Mouse (Mus musculus): Measurements from ENCODE around the gene A630001G21Rik.
A peak's percentile ranks its signal among the peaks of the same experiment; 100 is the strongest.

A630001G21Rik gene

GRCm38 (mm10) chr1:85767754-85768153 is 10.7 kb downstream of the A630001G21Rik start:
- DNase-seq: no peak

- DNase-seq: no peak
Observed at GRCm38 (mm10) chr1:85766120-85766519, 12.3 kb downstream of the A630001G21Rik start.

GRCm38 (mm10) chr1:85764291-85764690 is 14.2 kb downstream of the A630001G21Rik start:
- no peak for DNase-seq

GRCm38 (mm10) chr1:85763386-85763785 is 15.1 kb downstream of the A630001G21Rik start:
- DNase-seq: no peak

GRCm38 (mm10) chr1:85761665-85762064 is 16.8 kb downstream of the A630001G21Rik start:
- DNase-seq: no peak

GRCm38 (mm10) chr1:85758969-85759293 is 19.5 kb downstream of the A630001G21Rik start:
- no peak for DNase-seq

- no peak for DNase-seq
Observed at GRCm38 (mm10) chr1:85758231-85758968, 20.0 kb downstream of the A630001G21Rik start.

- no peak for DNase-seq
Observed at GRCm38 (mm10) chr1:85757531-85758230, 20.8 kb downstream of the A630001G21Rik start.

- no peak for DNase-seq
Observed at GRCm38 (mm10) chr1:85751932-85752680, 26.3 kb downstream of the A630001G21Rik start.

- DNase-seq: no peak
Observed at GRCm38 (mm10) chr1:85751494-85751893, 26.9 kb downstream of the A630001G21Rik start.

- no peak for DNase-seq
Observed at GRCm38 (mm10) chr1:85750650-85751049, 27.8 kb downstream of the A630001G21Rik start.

GRCm38 (mm10) chr1:85749829-85750228 is 28.6 kb downstream of the A630001G21Rik start:
- peak in 1 of 2 experiments; percentile 16 for DNase-seq

GRCm38 (mm10) chr1:85746511-85746910 is 31.9 kb downstream of the A630001G21Rik start:
- DNase-seq: no peak

GRCm38 (mm10) chr1:85744539-85744938 is 33.9 kb downstream of the A630001G21Rik start:
- DNase-seq: no peak

GRCm38 (mm10) chr1:85742916-85743505 is 35.4 kb downstream of the A630001G21Rik start:
- no peak for DNase-seq

- no peak for DNase-seq
Observed at GRCm38 (mm10) chr1:85742333-85742732, 36.1 kb downstream of the A630001G21Rik start.

- DNase-seq: no peak
Observed at GRCm38 (mm10) chr1:85740923-85741322, 37.5 kb downstream of the A630001G21Rik start.

GRCm38 (mm10) chr1:85739819-85740218 is 38.6 kb downstream of the A630001G21Rik start:
- DNase-seq: no peak

- no peak for DNase-seq
Observed at GRCm38 (mm10) chr1:85739000-85739399, 39.4 kb downstream of the A630001G21Rik start.

GRCm38 (mm10) chr1:85736355-85737184 is 41.9 kb downstream of the A630001G21Rik start:
- DNase-seq: peak; percentile 86 to 89

- peak in 1 of 2 experiments; percentile 9 for DNase-seq
Observed at GRCm38 (mm10) chr1:85735463-85736123, 42.9 kb downstream of the A630001G21Rik start.

- DNase-seq: no peak
Observed at GRCm38 (mm10) chr1:85734511-85734910, 43.9 kb downstream of the A630001G21Rik start.
